Comparison of ENCODE assay signal across 11 mouse cellular contexts in the genomic region with DNA sequence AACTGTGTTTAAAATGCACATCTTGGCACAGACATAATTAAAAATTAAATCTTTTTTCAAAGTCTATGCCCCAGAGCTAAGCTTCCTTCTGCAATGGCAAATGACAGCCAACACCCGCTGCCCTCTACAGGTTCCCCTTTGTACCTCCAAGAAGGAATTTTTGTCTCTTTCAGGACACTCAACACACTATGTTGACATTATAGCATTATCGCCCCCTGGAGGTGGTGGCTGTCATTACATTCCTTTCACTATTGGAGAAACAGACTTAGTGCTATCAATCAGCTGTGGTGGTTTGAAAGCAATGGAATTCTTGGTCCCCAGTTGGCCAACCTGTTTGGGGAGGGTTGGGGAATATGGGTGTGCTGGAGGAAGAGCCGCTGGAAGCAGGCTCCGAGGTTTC. TPM values are rescaled to one million over a fixed set of nuclear protein-coding genes. Genes with fewer than 3 reads are reported as not detected.
A peak's percentile ranks its signal among the peaks of the same experiment; 100 is the strongest.
DNase-seq lines count a peak whose midpoint lies in the region; ATAC-seq lines count a peak whose summit lies in the region.
"Had no signal": no experiment of that assay in that cellular context is flagged by ENCODE, and none has a peak within 500 bp of the region (broad histone marks: within the 10 kb centered on the region; RNA-seq: fewer than 3 reads in every experiment).

No protein-coding gene starts in this region.

- DNase-seq in gastrocnemius, adult 18-20 months (ENCODE audit: low spot score): peak; percentile 52
- no peak for DNase-seq in gastrocnemius, postnatal 4 days (ENCODE audit: low spot score in 2 of 2)
- peak; percentile 30 for DNase-seq in midbrain, embryonic 10.5 days (ENCODE audit: low spot score)
- DNase-seq in brain, adult 2 months (ENCODE audit: low read depth, low spot score): peak; percentile 71
- peak; percentile 58 for DNase-seq in heart, postnatal 4 days
- peak; percentile 56 for DNase-seq in naive thymus-derived CD4-positive, alpha-beta T cell, adult 2 months (ENCODE audit: low read depth)
- DNase-seq in spleen, postnatal 4 days (ENCODE audit: low spot score in 2 of 2): no peak

- 37% methylated on average over 4 of the region's 4 CpGs for WGBS in midbrain, embryonic 10.5 days
- 37% methylated on average over 4 of the region's 4 CpGs for WGBS in midbrain, embryonic 13.5 days

- no peak overlapping the region for H3K4me3 ChIP-seq in midbrain, embryonic 10.5 days
- H3K4me3 ChIP-seq in midbrain, embryonic 13.5 days (replicated peaks): no peak overlapping the region
- H3K4me3 ChIP-seq: lung, embryonic 15.5 days; stomach, embryonic 15.5 days had no signal

- no peak overlapping the region for H3K27ac ChIP-seq in midbrain, embryonic 10.5 days (replicated peaks)
- H3K27ac ChIP-seq in midbrain, embryonic 13.5 days: no peak overlapping the region
- H3K27ac ChIP-seq: lung, embryonic 15.5 days; stomach, embryonic 15.5 days had no signal

- H3K9ac ChIP-seq in midbrain, embryonic 13.5 days (replicated peaks): no peak overlapping the region
- H3K9ac ChIP-seq: lung, embryonic 15.5 days; stomach, embryonic 15.5 days had no signal

- no peaks in the 10 kb centered on the region for H3K4me1 ChIP-seq in midbrain, embryonic 10.5 days
- H3K4me1 ChIP-seq in midbrain, embryonic 13.5 days (replicated peaks): no peaks in the 10 kb centered on the region
- H3K4me1 ChIP-seq: stomach, embryonic 15.5 days had no signal

- H3K36me3 ChIP-seq in midbrain, embryonic 10.5 days: no peaks in the 10 kb centered on the region
- no peaks in the 10 kb centered on the region for H3K36me3 ChIP-seq in midbrain, embryonic 13.5 days
- H3K36me3 ChIP-seq: lung, embryonic 15.5 days; stomach, embryonic 15.5 days had no signal

- ATAC-seq in midbrain, embryonic 13.5 days: no peak

- H3K27me3 ChIP-seq in midbrain, embryonic 10.5 days (ENCODE audit: low read depth, poor library complexity, severe bottlenecking): no peaks in the 10 kb centered on the region
- no peaks in the 10 kb centered on the region for H3K27me3 ChIP-seq in midbrain, embryonic 13.5 days
- H3K27me3 ChIP-seq: lung, embryonic 15.5 days; stomach, embryonic 15.5 days had no signal

- no peaks in the 10 kb centered on the region for H3K9me3 ChIP-seq in midbrain, embryonic 10.5 days (replicated peaks)
- H3K9me3 ChIP-seq in midbrain, embryonic 13.5 days: no peaks in the 10 kb centered on the region
- H3K9me3 ChIP-seq: lung, embryonic 15.5 days; stomach, embryonic 15.5 days had no signal

- H3K4me2 ChIP-seq in midbrain, embryonic 13.5 days (replicated peaks): no peak overlapping the region
- H3K4me2 ChIP-seq: lung, embryonic 15.5 days; stomach, embryonic 15.5 days had no signal

RNA-seq across cellular contexts. Expression of gene Pink1, which starts 13.9 kb away (rescaled TPM):
- total RNA-seq in gastrocnemius, adult 18-20 months (2021): 100 to 1,000 TPM; 737 to 833 TPM
- total RNA-seq in gastrocnemius, postnatal 4 days (2021): 100 to 1,000 TPM; 170 to 188 TPM
- 30.5 and 41.3 TPM in 2 replicates for polyA plus RNA-seq in midbrain, embryonic 10.5 days (2016; fragmentation: Nextera tagmentation; extraction: Ambion mirVana)
- 79.8 and 89.2 TPM in 2 replicates for polyA plus RNA-seq in midbrain, embryonic 13.5 days (2015; fragmentation: Nextera tagmentation; extraction: Ambion mirVana)
- 100 to 1,000 TPM; 163 to 177 TPM for total RNA-seq in heart, postnatal 4 days (2021)

RNA-seq across cellular contexts. Expression of gene Cda, which starts 27.8 kb away (rescaled TPM):
- 1 to 10 TPM in 1 of 2 experiments, under 1 TPM in 1; 0.57 to 1.1 TPM for total RNA-seq in gastrocnemius, adult 18-20 months (2021)
- 1 to 10 TPM; 2.1 to 2.4 TPM for total RNA-seq in gastrocnemius, postnatal 4 days (2021)
- polyA plus RNA-seq in midbrain, embryonic 10.5 days (2016; fragmentation: Nextera tagmentation; extraction: Ambion mirVana): 1.2 and 2.0 TPM in 2 replicates
- polyA plus RNA-seq in midbrain, embryonic 13.5 days (2015; fragmentation: Nextera tagmentation; extraction: Ambion mirVana): 2.2 and 2.6 TPM in 2 replicates
- 1 to 10 TPM; 5.9 to 6.9 TPM for total RNA-seq in heart, postnatal 4 days (2021)

RNA-seq across cellular contexts. Expression of gene Ddost, which starts 35.4 kb away (rescaled TPM):
- total RNA-seq in gastrocnemius, adult 18-20 months (2021): 10 to 100 TPM; 29.5 to 34.0 TPM
- 100 to 1,000 TPM; 106 to 115 TPM for total RNA-seq in gastrocnemius, postnatal 4 days (2021)
- 281 and 282 TPM in 2 replicates for polyA plus RNA-seq in midbrain, embryonic 10.5 days (2016; fragmentation: Nextera tagmentation; extraction: Ambion mirVana)
- polyA plus RNA-seq in midbrain, embryonic 13.5 days (2015; fragmentation: Nextera tagmentation; extraction: Ambion mirVana): 192 and 200 TPM in 2 replicates
- total RNA-seq in heart, postnatal 4 days (2021): 100 to 1,000 TPM; 104 to 105 TPM

RNA-seq across cellular contexts. Expression of gene Fam43b, which starts 56.4 kb away (rescaled TPM):
- total RNA-seq in gastrocnemius, adult 18-20 months (2021): not detected
- total RNA-seq in gastrocnemius, postnatal 4 days (2021): not detected
- polyA plus RNA-seq in midbrain, embryonic 10.5 days (2016; fragmentation: Nextera tagmentation; extraction: Ambion mirVana): 0.06 TPM in 1 of 2 replicates, not detected in the other
- 1.1 and 1.3 TPM in 2 replicates for polyA plus RNA-seq in midbrain, embryonic 13.5 days (2015; fragmentation: Nextera tagmentation; extraction: Ambion mirVana)
- total RNA-seq in heart, postnatal 4 days (2021): not detected
- total RNA-seq: gastrocnemius, postnatal 36 days had no signal
- polyA plus RNA-seq: lung, embryonic 15.5 days; stomach, embryonic 15.5 days had no signal

Comparison
In these comparisons a context has a peak if more than half of its experiments do, and no peak if none do; other contexts are left out.
1. DNase-seq: peak in gastrocnemius, adult 18-20 months (single experiment), midbrain, embryonic 10.5 days (single experiment), brain, adult 2 months (single experiment), heart, postnatal 4 days (single experiment) and naive thymus-derived CD4-positive, alpha-beta T cell, adult 2 months (single experiment); none in gastrocnemius, postnatal 4 days (0 of 2) and spleen, postnatal 4 days (0 of 2).